Mouse (Mus musculus) brain, embryonic 14.5 days (tissue): ENCODE results near the gene Elmod3. TPM values are rescaled to one million over a fixed set of nuclear protein-coding genes. Genes with fewer than 3 reads are reported as not detected.

ENCODE experiments used
- DNase-seq: peaks from one replicate; pipeline ENCODE4 v3.0.0-alpha.2; 2011; ENCODE audit warnings: low read depth
- CTCF ChIP-seq: fragments of 200-500 bp; IDR thresholded peaks from 2 replicates; pipeline ENCODE4 v1.5.1; 2012; ENCODE audit warnings: inconsistent platforms, mild to moderate bottlenecking, moderate library complexity, borderline replicate concordance; ENCODE audit not compliant: insufficient read depth, insufficient read length; ENCODE audit errors: extremely low read depth
- POLR2A ChIP-seq: fragments of 200-500 bp; IDR thresholded peaks from 2 replicates; pipeline ENCODE4 v1.6.1; 2012; ENCODE audit warnings: mild to moderate bottlenecking, inconsistent platforms, borderline replicate concordance; ENCODE audit not compliant: poor library complexity, insufficient read depth, insufficient read length, severe bottlenecking; ENCODE audit errors: extremely low read depth
- polyA plus RNA-seq: library from polyadenylated mRNA; depleted of rRNA; stranded (reverse); fragments of >200 nt; gene quantifications from 2 replicates; pipeline ENCODE4 v1.2.3, GENCODE M21; 2012

Elmod3 gene
- polyA plus RNA-seq, 1 experiment, result 16.1 TPM

GRCm38 (mm10) chr6:72601732-72602131 lies 3.5 kb upstream of the Elmod3 start:
- DNase-seq, result peak; percentile 79
- TF ChIP-seq POLR2A, result no peak
- TF ChIP-seq CTCF, result peak; percentile 84

GRCm38 (mm10) chr6:72600771-72601170 lies 2.6 kb upstream of the Elmod3 start:
- TF ChIP-seq CTCF, result no peak
- TF ChIP-seq POLR2A, result no peak
- no peak for DNase-seq

GRCm38 (mm10) chr6:72600216-72600615 lies 2.0 kb upstream of the Elmod3 start:
- no peak for TF ChIP-seq POLR2A
- no peak for TF ChIP-seq CTCF
- DNase-seq, result no peak

GRCm38 (mm10) chr6:72598791-72599557 lies 761 bp upstream of the Elmod3 start:
- peak; percentile 83 for DNase-seq
- TF ChIP-seq CTCF (no peak), POLR2A (no peak)

GRCm38 (mm10) chr6:72597083-72597874 lies 934 bp downstream of the Elmod3 start:
- DNase-seq, result peak; percentile 9
- TF ChIP-seq CTCF, result no peak
- TF ChIP-seq POLR2A, result no peak

- no peak for TF ChIP-seq POLR2A
- no peak for TF ChIP-seq CTCF
- DNase-seq, result no peak
Observed at GRCm38 (mm10) chr6:72593914-72594313, 4.3 kb downstream of the Elmod3 start.

GRCm38 (mm10) chr6:72593011-72593803 lies 5.0 kb downstream of the Elmod3 start:
- TF ChIP-seq POLR2A (no peak), CTCF (no peak)
- DNase-seq, result no peak

GRCm38 (mm10) chr6:72590111-72590510 lies 8.1 kb downstream of the Elmod3 start:
- TF ChIP-seq POLR2A, result no peak
- TF ChIP-seq CTCF, result no peak
- DNase-seq, result no peak

- no peak for DNase-seq
- TF ChIP-seq POLR2A (no peak), CTCF (no peak)
Observed at GRCm38 (mm10) chr6:72588307-72588706, 9.9 kb downstream of the Elmod3 start.

GRCm38 (mm10) chr6:72586701-72587100 lies 11.5 kb downstream of the Elmod3 start:
- no peak for DNase-seq

GRCm38 (mm10) chr6:72584154-72584553 lies 14.1 kb downstream of the Elmod3 start:
- DNase-seq, result no peak
- TF ChIP-seq CTCF (no peak), POLR2A (no peak)

More at GRCm38 (mm10) chr6:72586701-72587100, 11.5 kb downstream of the Elmod3 start:
- no peak for TF ChIP-seq POLR2A
- TF ChIP-seq CTCF, result no peak
